Mouse (Mus musculus) neural tube, embryonic 15.5 days (tissue): Measurements from ENCODE around the gene Serpina6. TPM values are rescaled to one million over a fixed set of nuclear protein-coding genes. Genes with fewer than 3 reads are reported as not detected.
"Not testable (repeated sequence)": the region's sequence is repeated elsewhere in the genome, so short reads cannot be mapped to it uniquely, and the experiment has no call there.

Source experiments
- ATAC-seq: fragments of 200-750 bp; cut with Nextera tagmentation; 2 replicates; pipeline ENCODE4 v1.8.0; 2017; ENCODE audit warnings: mild to moderate bottlenecking, moderate TSS enrichment, moderate library complexity; ENCODE audit not compliant: low FRiP score
- H3K27ac ChIP-seq: fragments of 300-500 bp; sonication (generic); replicated peaks from 2 replicates; pipeline ENCODE4 v1.5.1; 2015; ENCODE audit warnings: mild to moderate bottlenecking, inconsistent platforms
- H3K27me3 ChIP-seq: fragments of 300-500 bp; sonication (generic); replicated peaks from 2 replicates; pipeline ENCODE4 v1.6.1; 2015; ENCODE audit warnings: inconsistent platforms
- H3K36me3 ChIP-seq: fragments of 300-500 bp; sonication (generic); 2 replicates; pipeline ENCODE4 v1.6.1; 2015; ENCODE audit warnings: inconsistent platforms
- H3K4me1 ChIP-seq: fragments of 300-500 bp; sonication (generic); 2 replicates; pipeline ENCODE4 v1.6.1; 2015; ENCODE audit warnings: inconsistent platforms
- H3K4me2 ChIP-seq: fragments of 300-500 bp; sonication (generic); 2 replicates; pipeline ENCODE4 v1.6.1; 2015; ENCODE audit warnings: inconsistent platforms, mild to moderate bottlenecking, moderate library complexity
- H3K4me3 ChIP-seq: fragments of 300-500 bp; sonication (generic); replicated peaks from 2 replicates; pipeline ENCODE4 v1.5.1; 2015; ENCODE audit warnings: mild to moderate bottlenecking, inconsistent platforms
- H3K9ac ChIP-seq: fragments of 300-500 bp; sonication (generic); replicated peaks from 2 replicates; pipeline ENCODE4 v1.6.1; 2015; ENCODE audit warnings: mild to moderate bottlenecking, inconsistent platforms
- H3K9me3 ChIP-seq: fragments of 300-500 bp; sonication (generic); replicated peaks from 2 replicates; pipeline ENCODE4 v1.6.1; 2016; ENCODE audit warnings: inconsistent platforms
- WGBS: fragments of 180-500 bp; shearing (Covaris S2); methylation state at CpG from one replicate; pipeline ENCODE4 v1.1.7; 2015; ENCODE audit warnings: mixed read lengths; 5-methylcytosine and 5-hydroxymethylcytosine counted together
- polyA plus RNA-seq: library from polyadenylated mRNA; unstranded; fragments of >200 nt; fragmentation: Nextera tagmentation; extraction: Ambion mirVana; gene quantifications from 2 replicates; pipeline ENCODE4 v1.2.1, GENCODE M21; 2015

Gene Serpina6
- polyA plus RNA-seq, 1 experiment from 2014 or later = 0.42 TPM

DNA sequence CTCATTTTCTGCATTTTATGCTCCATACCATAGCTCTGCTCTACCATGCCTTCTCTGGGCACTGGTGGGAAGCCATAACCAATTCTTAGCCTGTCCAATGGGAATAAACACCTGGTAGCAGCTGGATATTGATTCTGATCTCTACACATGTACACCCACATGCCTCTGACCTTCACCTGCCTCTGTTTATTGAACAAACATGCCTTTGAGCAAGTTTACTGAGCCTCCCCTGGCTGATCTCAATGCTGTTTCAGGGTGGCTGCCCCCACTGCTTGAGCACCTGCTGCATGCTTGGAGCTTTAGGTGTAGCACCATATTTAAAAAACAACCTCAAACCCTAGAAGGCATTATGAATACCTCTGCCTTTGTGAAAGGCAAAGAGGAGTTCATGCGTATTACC is 22.8 kb upstream of the Serpina6 start:
- not testable (repeated sequence) for H3K36me3 ChIP-seq, H3K27me3 ChIP-seq, H3K9ac ChIP-seq, H3K9me3 ChIP-seq, H3K4me2 ChIP-seq, H3K27ac ChIP-seq, H3K4me3 ChIP-seq, H3K4me1 ChIP-seq, ATAC-seq
- 97% methylated on average over 1 of the region's 1 CpGs for WGBS

DNA sequence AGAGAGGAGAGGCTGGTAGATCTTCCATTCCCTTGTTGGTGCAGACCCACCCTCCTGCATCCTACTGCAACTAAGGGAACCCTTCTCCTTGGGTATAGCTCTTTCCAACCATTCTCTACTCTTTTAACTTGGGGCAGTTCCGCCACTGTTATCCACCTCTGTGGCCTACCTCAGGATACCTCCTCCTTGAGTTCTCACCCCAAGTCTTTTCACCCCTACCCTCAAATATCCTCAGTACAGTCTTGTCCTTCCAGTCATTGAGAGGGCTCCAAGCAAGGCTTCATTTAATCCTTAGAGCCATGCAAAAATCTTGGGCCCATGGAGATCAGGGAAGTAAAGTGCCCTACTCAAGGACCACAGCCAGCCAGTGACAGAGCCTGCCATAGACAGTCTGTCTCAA is 19.0 kb upstream of the Serpina6 start, which contains the start of gene Serpina16:
TSS of gene Serpina16 (minus strand) at position 101 of the 400 bp plus-strand sequence.
- Histone ChIP-seq H3K36me3 (no peaks in the 10 kb centered on the region), H3K4me3 (no peak within 1 kb of the TSS), H3K9ac (no peak within 1 kb of the TSS), H3K4me1 (no peaks in the 10 kb centered on the region), H3K9me3 (no peaks in the 10 kb centered on the region), H3K27me3 (no peaks in the 10 kb centered on the region), H3K27ac (no peak within 1 kb of the TSS), H3K4me2 (no peak within 1 kb of the TSS)
- ATAC-seq = no peak
- 97% methylated on average over 1 of the region's 1 CpGs for WGBS

- H3K27ac ChIP-seq = no peak overlapping the region
- no peaks in the 10 kb centered on the region for H3K27me3 ChIP-seq
- no peak for ATAC-seq
- no peaks in the 10 kb centered on the region for H3K9me3 ChIP-seq
- no peak overlapping the region for H3K9ac ChIP-seq
- WGBS = 86% methylated on average over 2 of the region's 2 CpGs
- H3K36me3 ChIP-seq = no peaks in the 10 kb centered on the region
- H3K4me3 ChIP-seq = no peak overlapping the region
- H3K4me2 ChIP-seq = no peak overlapping the region
- H3K4me1 ChIP-seq = no peaks in the 10 kb centered on the region
Observed at GRCm38 (mm10) chr12:103673179-103673578, 16.2 kb upstream of the Serpina6 start.

- H3K27ac ChIP-seq = no peak overlapping the region
Observed at GRCm38 (mm10) chr12:103671483-103671882, 14.5 kb upstream of the Serpina6 start.

GRCm38 (mm10) chr12:103670964-103671363 is 14.0 kb upstream of the Serpina6 start:
- H3K27me3 ChIP-seq = no peaks in the 10 kb centered on the region
- WGBS = 81% methylated on average over 2 of the region's 2 CpGs
- H3K9me3 ChIP-seq = no peaks in the 10 kb centered on the region
- no peaks in the 10 kb centered on the region for H3K36me3 ChIP-seq
- H3K4me2 ChIP-seq = no peak overlapping the region
- H3K27ac ChIP-seq = no peak overlapping the region
- ATAC-seq = no peak
- H3K4me3 ChIP-seq = no peak overlapping the region
- H3K4me1 ChIP-seq = no peaks in the 10 kb centered on the region
- no peak overlapping the region for H3K9ac ChIP-seq

More at GRCm38 (mm10) chr12:103671483-103671882, 14.5 kb upstream of the Serpina6 start:
- no peaks in the 10 kb centered on the region for H3K27me3 ChIP-seq
- no peaks in the 10 kb centered on the region for H3K9me3 ChIP-seq
- no peaks in the 10 kb centered on the region for H3K36me3 ChIP-seq
- 82% methylated on average over 3 of the region's 3 CpGs for WGBS
- no peaks in the 10 kb centered on the region for H3K4me1 ChIP-seq
- no peak overlapping the region for H3K9ac ChIP-seq
- H3K4me2 ChIP-seq = no peak overlapping the region
- no peak for ATAC-seq
- H3K4me3 ChIP-seq = no peak overlapping the region

- no peak overlapping the region for H3K4me2 ChIP-seq
- no peaks in the 10 kb centered on the region for H3K4me1 ChIP-seq
- H3K27ac ChIP-seq = no peak overlapping the region
- no peak overlapping the region for H3K9ac ChIP-seq
- H3K36me3 ChIP-seq = no peaks in the 10 kb centered on the region
- 88% methylated on average over 5 of the region's 5 CpGs for WGBS
- H3K4me3 ChIP-seq = no peak overlapping the region
- ATAC-seq = no peak
- H3K9me3 ChIP-seq = no peaks in the 10 kb centered on the region
- H3K27me3 ChIP-seq = no peaks in the 10 kb centered on the region
Observed at GRCm38 (mm10) chr12:103670344-103670743, 13.3 kb upstream of the Serpina6 start.

- H3K4me3 ChIP-seq = no peak overlapping the region
- no peak for ATAC-seq
- H3K27ac ChIP-seq = no peak overlapping the region
- no peak overlapping the region for H3K9ac ChIP-seq
- H3K9me3 ChIP-seq = no peaks in the 10 kb centered on the region
- WGBS = 93% methylated on average over 3 of the region's 3 CpGs
- no peaks in the 10 kb centered on the region for H3K4me1 ChIP-seq
- H3K36me3 ChIP-seq = no peaks in the 10 kb centered on the region
- no peak overlapping the region for H3K4me2 ChIP-seq
- H3K27me3 ChIP-seq = no peaks in the 10 kb centered on the region
Observed at GRCm38 (mm10) chr12:103665286-103665685, 8.3 kb upstream of the Serpina6 start.

DNA sequence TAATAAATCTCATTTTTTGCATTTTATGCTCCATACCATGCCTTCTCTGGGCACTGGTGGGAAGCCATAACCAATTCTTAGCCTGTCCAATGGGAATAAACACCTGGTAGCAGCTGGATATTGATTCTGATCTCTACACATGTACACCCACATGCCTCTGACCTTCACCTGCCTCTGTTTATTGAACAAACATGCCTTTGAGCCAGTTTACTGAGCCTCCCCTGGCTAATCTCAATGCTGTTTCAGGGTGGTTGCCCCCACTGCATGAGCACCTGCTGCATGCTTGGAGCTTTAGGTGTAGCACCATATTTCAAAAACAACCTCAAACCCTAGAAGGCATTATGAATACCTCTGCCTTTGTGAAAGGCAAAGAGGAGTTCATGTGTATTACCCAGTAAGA is 5.0 kb upstream of the Serpina6 start:
- not testable (repeated sequence) for H3K4me2 ChIP-seq, H3K9me3 ChIP-seq, H3K36me3 ChIP-seq, H3K4me3 ChIP-seq, H3K27me3 ChIP-seq, H3K4me1 ChIP-seq, ATAC-seq, H3K27ac ChIP-seq, H3K9ac ChIP-seq

DNA sequence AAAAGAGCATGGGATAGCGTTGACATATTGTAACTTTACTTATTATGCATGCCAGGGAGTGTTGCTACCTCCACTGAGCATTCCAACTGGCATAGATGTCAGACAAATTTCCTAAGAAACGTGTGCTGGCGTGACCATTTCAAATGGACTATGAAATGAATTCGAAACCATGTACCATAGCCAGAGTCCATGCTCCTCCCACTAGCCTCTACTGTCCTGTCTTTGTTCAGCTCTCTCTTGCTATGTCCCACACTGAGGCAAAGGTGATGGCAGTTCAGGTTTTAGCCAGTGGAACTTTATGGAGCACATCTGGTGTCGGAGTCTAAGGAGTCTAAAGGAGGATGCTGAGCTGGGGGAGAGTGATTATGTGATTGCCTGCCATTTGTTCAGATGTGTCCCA is 3.1 kb upstream of the Serpina6 start:
- no peak for ATAC-seq

DNA sequence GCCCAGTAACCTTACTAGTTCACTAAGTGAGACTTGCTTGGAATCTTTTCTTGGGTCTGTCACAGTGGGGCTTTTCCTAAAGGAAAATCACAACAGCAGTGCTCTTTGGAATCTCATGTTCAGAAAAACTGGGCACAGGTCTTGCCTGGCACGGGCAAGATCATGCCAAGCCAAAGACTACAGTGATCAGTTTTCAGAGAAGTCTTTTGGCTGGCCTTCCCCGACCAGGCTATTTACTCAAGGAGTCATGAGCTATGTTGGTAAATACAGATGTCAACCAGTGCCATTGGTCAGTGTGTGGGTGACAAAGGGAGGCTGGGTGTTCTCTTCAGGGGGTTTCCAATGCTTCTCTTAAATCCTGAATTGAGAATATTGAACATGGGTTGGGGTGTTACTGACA is 2.2 kb upstream of the Serpina6 start:
- 89% methylated on average over 2 of the region's 2 CpGs for WGBS
- Histone ChIP-seq H3K4me3 (no peak overlapping the region), H3K9ac (no peak overlapping the region), H3K9me3 (no peaks in the 10 kb centered on the region), H3K27me3 (no peaks in the 10 kb centered on the region), H3K4me2 (no peak overlapping the region), H3K36me3 (no peaks in the 10 kb centered on the region), H3K4me1 (no peaks in the 10 kb centered on the region), H3K27ac (no peak overlapping the region)
- no peak for ATAC-seq

More for the DNA sequence above, 3.1 kb upstream of the Serpina6 start:
- H3K27me3 ChIP-seq = no peaks in the 10 kb centered on the region
- no peak overlapping the region for H3K4me2 ChIP-seq
- no peaks in the 10 kb centered on the region for H3K36me3 ChIP-seq
- H3K9ac ChIP-seq = no peak overlapping the region
- 88% methylated on average over 5 of the region's 5 CpGs for WGBS
- no peak overlapping the region for H3K27ac ChIP-seq
- H3K4me1 ChIP-seq = no peaks in the 10 kb centered on the region
- H3K4me3 ChIP-seq = no peak overlapping the region
- H3K9me3 ChIP-seq = no peaks in the 10 kb centered on the region

DNA sequence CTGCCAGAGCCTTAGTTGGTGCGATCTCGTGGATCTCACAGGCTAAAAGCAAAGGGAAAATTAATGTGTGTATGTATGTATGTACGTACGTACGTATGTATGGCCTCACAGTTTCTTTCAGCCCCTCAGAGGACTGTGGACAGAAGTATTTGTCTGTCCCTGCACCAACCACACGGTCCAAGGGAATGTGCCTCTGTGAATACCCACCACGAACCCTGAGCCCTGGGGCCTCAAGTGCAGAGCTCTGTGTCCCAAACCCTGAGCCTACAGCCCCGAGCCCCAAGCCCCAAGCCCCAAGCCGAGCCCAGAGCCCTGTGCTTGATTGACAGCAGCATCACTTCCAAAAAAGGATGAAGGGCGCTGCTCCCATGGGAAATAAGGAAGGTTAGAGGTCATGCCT is 979 bp upstream of the Serpina6 start:
- no peak overlapping the region for H3K9ac ChIP-seq
- no peak for ATAC-seq
- H3K27me3 ChIP-seq = no peaks in the 10 kb centered on the region
- H3K4me3 ChIP-seq = no peak overlapping the region
- 85% methylated on average over 10 of the region's 10 CpGs for WGBS
- H3K36me3 ChIP-seq = no peaks in the 10 kb centered on the region
- no peak overlapping the region for H3K27ac ChIP-seq
- H3K4me2 ChIP-seq = no peak overlapping the region
- no peaks in the 10 kb centered on the region for H3K4me1 ChIP-seq
- no peaks in the 10 kb centered on the region for H3K9me3 ChIP-seq

DNA sequence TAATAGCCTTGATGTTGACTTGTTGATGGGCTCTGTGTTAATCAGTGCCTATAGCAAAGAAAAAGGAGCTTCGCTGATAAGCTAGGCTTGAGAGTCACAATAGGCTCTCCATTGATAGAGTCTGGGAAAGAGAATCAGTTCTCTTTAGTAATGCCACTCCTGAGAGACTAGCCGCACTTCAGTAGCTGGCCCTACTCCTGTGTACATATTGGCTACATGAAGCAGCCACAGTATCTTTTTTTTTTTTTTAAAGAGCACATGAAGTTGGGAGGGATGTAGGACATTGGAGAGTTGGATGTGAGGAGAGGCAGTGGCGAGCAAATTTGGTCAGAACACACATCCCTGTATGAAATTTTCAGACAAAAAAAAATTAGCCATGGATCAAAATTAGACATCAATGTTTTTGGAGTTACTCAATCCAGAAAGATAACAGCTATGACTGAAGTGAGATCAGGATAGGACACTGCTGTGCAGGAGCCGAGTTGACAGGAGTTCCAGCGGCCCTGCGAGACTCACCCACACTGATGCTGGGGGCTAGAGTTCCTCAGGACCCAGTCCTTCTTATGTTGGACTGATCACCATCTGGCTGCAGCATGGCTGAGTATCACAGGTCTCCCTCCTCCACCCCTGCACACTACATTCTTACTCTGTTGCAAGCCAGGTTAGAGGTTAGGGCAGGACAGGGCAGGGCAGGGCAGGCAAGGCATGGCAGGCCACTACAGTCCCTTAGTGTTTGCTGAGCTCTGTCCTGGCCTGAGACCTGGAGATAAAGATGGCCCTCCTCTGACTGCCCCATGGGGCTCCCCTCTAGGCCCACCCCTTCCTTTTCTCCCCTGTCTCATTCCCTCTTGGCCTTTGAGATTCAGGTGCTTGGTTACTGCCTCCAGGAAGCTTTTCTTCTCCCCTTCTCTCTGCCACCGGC is 1.6 kb downstream of the Serpina6 start:
- no peaks in the 10 kb centered on the region for H3K9me3 ChIP-seq
- H3K4me1 ChIP-seq = no peaks in the 10 kb centered on the region
- no peak overlapping the region for H3K9ac ChIP-seq
- H3K27me3 ChIP-seq = no peaks in the 10 kb centered on the region
- WGBS = 83% methylated on average over 7 of the region's 7 CpGs
- H3K36me3 ChIP-seq = no peaks in the 10 kb centered on the region
- no peak overlapping the region for H3K4me3 ChIP-seq
- H3K27ac ChIP-seq = no peak overlapping the region
- no peak overlapping the region for H3K4me2 ChIP-seq
- ATAC-seq = no peak
